Mouse (Mus musculus) CH12.LX (cell line): ENCODE measurements around the gene Spin1. TPM values are rescaled to one million over a fixed set of nuclear protein-coding genes. Genes with fewer than 3 reads are reported as not detected.

ENCODE experiments used
- DNase-seq: peaks from one replicate; pipeline ENCODE4 v3.0.0-alpha.2; 2013; ENCODE audit errors: extremely low read depth
- H3K27ac ChIP-seq: 2 replicates; pipeline ENCODE4 v1.5.1; 2012; ENCODE audit warnings: low read depth, mild to moderate bottlenecking, control low read depth, moderate library complexity; ENCODE audit not compliant: insufficient read depth
- H3K27me3 ChIP-seq: replicated peaks from 2 replicates; pipeline ENCODE3; 2012; ENCODE audit warnings: inconsistent platforms
- H3K36me3 ChIP-seq, 2 experiments: replicated peaks in 1 of 2; 2 replicates each; pipeline versions ENCODE3 to v1.6.1; 2012; ENCODE audit warnings: inconsistent platforms in 1 of 2, low read length in 1 of 2, mild to moderate bottlenecking in 1 of 2, mixed read lengths in 1 of 2, moderate library complexity in 1 of 2; ENCODE audit not compliant: control insufficient read depth in 1 of 2, insufficient read depth in 1 of 2
- H3K4me1 ChIP-seq, 2 experiments: 2 replicates each; pipeline ENCODE4 v1.6.1; 2012; ENCODE audit warnings: inconsistent platforms in 1 of 2, moderate library complexity in 1 of 2; ENCODE audit not compliant: insufficient read depth in 2 of 2, control insufficient read depth in 1 of 2
- H3K4me2 ChIP-seq: 2 replicates; pipeline ENCODE4 v1.6.1; 2012; ENCODE audit warnings: low read depth, mild to moderate bottlenecking, control low read depth; ENCODE audit not compliant: poor library complexity, insufficient read depth, severe bottlenecking
- H3K4me3 ChIP-seq, 3 experiments: fragments of 150-350 bp in 1 of 3; sonication (generic) in 1 of 3; replicated peaks in 1 of 3; 2 replicates each; pipeline versions ENCODE3 to v1.5.1; 2011 to 2012; ENCODE audit warnings: low read depth in 2 of 3, low read length in 2 of 3, mild to moderate bottlenecking in 2 of 3, moderate library complexity in 2 of 3, control low read depth in 1 of 3, improper control_type of control experiment in 1 of 3, inconsistent platforms in 1 of 3, mixed read lengths in 1 of 3; ENCODE audit not compliant: poor library complexity in 1 of 3
- H3K79me2 ChIP-seq: replicated peaks from 2 replicates; pipeline ENCODE4 v1.6.1; 2012; ENCODE audit warnings: mild to moderate bottlenecking, moderate library complexity; ENCODE audit not compliant: control insufficient read depth, poor library complexity, insufficient read depth, severe bottlenecking; ENCODE audit errors: extremely low read depth
- H3K9ac ChIP-seq: 2 replicates; pipeline ENCODE4 v1.6.1; 2012; ENCODE audit warnings: low read depth, mild to moderate bottlenecking, control low read depth, moderate library complexity; ENCODE audit not compliant: insufficient read depth
- H3K9me3 ChIP-seq: replicated peaks from 2 replicates; pipeline ENCODE3; 2012; ENCODE audit warnings: low read length, inconsistent platforms, mixed read lengths
- CHD2 ChIP-seq: IDR thresholded peaks from 2 replicates; pipeline ENCODE4 v1.6.1; 2011; ENCODE audit warnings: low read length, improper control_type of control experiment
- E2F4 ChIP-seq: IDR thresholded peaks from 2 replicates; pipeline ENCODE4 v1.6.1; 2011; ENCODE audit warnings: low read depth, low read length, improper control_type of control experiment; ENCODE audit not compliant: insufficient replicate concordance
- ELF1 ChIP-seq: IDR thresholded peaks from 2 replicates; pipeline ENCODE4 v1.6.1; 2014; ENCODE audit warnings: low read depth, mild to moderate bottlenecking, inconsistent platforms, low read length, improper control_type of control experiment
- GABPA ChIP-seq: IDR thresholded peaks from 2 replicates; pipeline ENCODE4 v1.6.1; 2012; ENCODE audit warnings: low read depth, low read length, improper control_type of control experiment, inconsistent platforms; ENCODE audit not compliant: insufficient replicate concordance
- HCFC1 ChIP-seq: IDR thresholded peaks from 2 replicates; pipeline ENCODE4 v1.6.1; 2012; ENCODE audit warnings: low read depth, mild to moderate bottlenecking, inconsistent platforms, low read length, improper control_type of control experiment
- IRF4 ChIP-seq: IDR thresholded peaks from 2 replicates; pipeline ENCODE4 v1.6.1; 2014; ENCODE audit warnings: low read depth, mild to moderate bottlenecking, inconsistent platforms, low read length, improper control_type of control experiment
- JUN ChIP-seq: IDR thresholded peaks from 2 replicates; pipeline ENCODE4 v1.6.1; 2011; ENCODE audit warnings: low read depth, mild to moderate bottlenecking, low read length, improper control_type of control experiment, moderate library complexity; ENCODE audit not compliant: insufficient read depth
- JUND ChIP-seq: conservative IDR thresholded peaks from 2 replicates; pipeline ENCODE4 v1.6.1; 2011; ENCODE audit warnings: low read depth, low read length, improper control_type of control experiment
- MAFK ChIP-seq: IDR thresholded peaks from 2 replicates; pipeline ENCODE4 v1.6.1; 2011; ENCODE audit warnings: low read length, improper control_type of control experiment; ENCODE audit not compliant: insufficient replicate concordance
- MEF2A ChIP-seq: IDR thresholded peaks from 2 replicates; pipeline ENCODE4 v1.6.1; 2014; ENCODE audit warnings: low read depth, mild to moderate bottlenecking, inconsistent platforms, low read length, improper control_type of control experiment, borderline replicate concordance
- NRF1 ChIP-seq: IDR thresholded peaks from 2 replicates; pipeline ENCODE4 v1.6.1; 2014; ENCODE audit warnings: low read depth, mild to moderate bottlenecking, inconsistent platforms, low read length, improper control_type of control experiment, moderate library complexity
- POLR2A ChIP-seq: IDR thresholded peaks from 2 replicates; pipeline ENCODE4 v1.6.1; 2011; ENCODE audit warnings: low read depth, mild to moderate bottlenecking, improper control_type of control experiment, low read length
- RAD21 ChIP-seq: IDR thresholded peaks from 2 replicates; pipeline ENCODE4 v1.6.1; 2011; ENCODE audit warnings: low read depth, mild to moderate bottlenecking, low read length, improper control_type of control experiment, moderate library complexity
- SIN3A ChIP-seq: IDR thresholded peaks from 2 replicates; pipeline ENCODE4 v1.6.1; 2012; ENCODE audit warnings: low read length, improper control_type of control experiment, inconsistent platforms
- UBTF ChIP-seq: IDR thresholded peaks from 2 replicates; pipeline ENCODE4 v1.6.1; 2012; ENCODE audit warnings: low read depth, mild to moderate bottlenecking, inconsistent platforms, low read length, improper control_type of control experiment, moderate library complexity
- USF1 ChIP-seq: IDR thresholded peaks from 2 replicates; pipeline ENCODE4 v1.6.1; 2014; ENCODE audit warnings: low read depth, mild to moderate bottlenecking, inconsistent platforms, low read length, improper control_type of control experiment
- ZC3H11A ChIP-seq: IDR thresholded peaks from 2 replicates; pipeline ENCODE4 v1.6.1; 2012; ENCODE audit warnings: low read depth, mild to moderate bottlenecking, inconsistent platforms, low read length, improper control_type of control experiment
- ZKSCAN1 ChIP-seq: IDR thresholded peaks from 2 replicates; pipeline ENCODE4 v1.6.1; 2012; ENCODE audit warnings: low read depth, inconsistent platforms, low read length, improper control_type of control experiment, borderline replicate concordance
- dilution Hi-C: fragments of 300-500 bp; cut with MboI; formaldehyde crosslinking; loops from 2 replicates; pipeline ENCODE4 v1.14.3; 2020; ENCODE audit warnings: low sequenced_read_pairs; ENCODE audit not compliant: extremely low pct_unique_long_range_greater_than_20kb, extremely low pct_ligation_motif_present
- in situ Hi-C: fragments of 300-500 bp; cut with MboI; formaldehyde crosslinking; loops from 3 replicates; pipeline ENCODE4 v1.14.3; 2019; ENCODE audit warnings: low sequenced_read_pairs, low pct_ligation_motif_present, low pct_unique_long_range_greater_than_20kb, mixed read lengths
- polyA plus RNA-seq: library from polyadenylated mRNA; unstranded; fragments of >175 nt; gene quantifications from 2 replicates; pipeline ENCODE4 v1.2.1, GENCODE M21; 2012; ENCODE audit warnings: low read depth; ENCODE audit not compliant: insufficient read length
- total RNA-seq, 2 experiments: library from RNA; depleted of rRNA; stranded (reverse); fragments of 300-350 nt in 1 of 2; fragments of >200 nt in 1 of 2; gene quantifications; 2 replicates each; pipeline ENCODE4 v1.2.3; 2012 to 2014

Gene Spin1
- total and polyA plus RNA-seq, 3 experiments = 15.2 to 37.8 (median 25.4) TPM

- H3K27me3 ChIP-seq = no peaks in the 10 kb centered on the region
- TF ChIP-seq ZKSCAN1 (no peak), ELF1 (no peak), MAFK (no peak), SIN3A (no peak), ZC3H11A (no peak)
- in situ Hi-C loops (no loop called here), dilution Hi-C loops (no loop called here)
- peaks cover 17 to 65% of the 10 kb centered on the region in 2 experiments for H3K36me3 ChIP-seq
- H3K4me1 ChIP-seq = peaks cover 0 to 68% of the 10 kb centered on the region in 2 experiments; a peak in 2 of 4 replicates
- H3K4me3 ChIP-seq = no peak overlapping the region
- H3K4me2 ChIP-seq = no peak overlapping the region
- H3K27ac ChIP-seq = no peak overlapping the region
- H3K9me3 ChIP-seq = no peaks in the 10 kb centered on the region
- peaks cover 44% of the 10 kb centered on the region for H3K79me2 ChIP-seq
- DNase-seq = no peak
- H3K9ac ChIP-seq = no peak overlapping the region
These were observed 22.1 kb downstream of the Spin1 start for GRCm38 (mm10) chr13:51122771-51123170.

- Histone ChIP-seq H3K27me3 (no peaks in the 10 kb centered on the region), H3K4me2 (no peak overlapping the region), H3K9ac (no peak overlapping the region), H3K9me3 (no peaks in the 10 kb centered on the region), H3K4me1 (peaks cover 7 to 68% of the 10 kb centered on the region in 2 experiments; a peak in 3 of 4 replicates), H3K27ac (no peak overlapping the region), H3K36me3 (peaks cover 20 to 67% of the 10 kb centered on the region in 2 experiments)
- in situ Hi-C loops = no loop called here
- DNase-seq = no peak
- dilution Hi-C loops = no loop called here
- no peak for TF ChIP-seq RAD21
- TF ChIP-seq JUN = no peak
- no peak for TF ChIP-seq MEF2A
- TF ChIP-seq JUND = no peak
- TF ChIP-seq CHD2 = no peak
- no peak for TF ChIP-seq E2F4
- TF ChIP-seq MAFK = no peak
- TF ChIP-seq, all 38 proteins: peak for 0
- no peak overlapping the region for H3K4me3 ChIP-seq
- H3K79me2 ChIP-seq = peaks cover 23% of the 10 kb centered on the region
These were observed 24.7 kb downstream of the Spin1 start for GRCm38 (mm10) chr13:51125357-51125756.

- Histone ChIP-seq H3K27ac (no peak overlapping the region), H3K9ac (no peak overlapping the region), H3K9me3 (no peaks in the 10 kb centered on the region), H3K79me2 (peaks cover 10% of the 10 kb centered on the region), H3K36me3 (peaks cover 29 to 69% of the 10 kb centered on the region in 2 experiments), H3K4me2 (no peak overlapping the region), H3K27me3 (no peaks in the 10 kb centered on the region), H3K4me3 (no peak overlapping the region), H3K4me1 (peaks cover 7 to 59% of the 10 kb centered on the region in 2 experiments; a peak in 3 of 4 replicates)
- dilution Hi-C loops (no loop called here), in situ Hi-C loops (no loop called here)
- TF ChIP-seq CHD2 (no peak), ZKSCAN1 (no peak), IRF4 (no peak), NRF1 (no peak), HCFC1 (no peak), MEF2A (no peak), GABPA (no peak), RAD21 (no peak), POLR2A (no peak), USF1 (no peak), JUN (no peak), UBTF (no peak)
- DNase-seq = no peak
These were observed 27.2 kb downstream of the Spin1 start for GRCm38 (mm10) chr13:51127906-51128305.
